Mouse (Mus musculus) lung, embryonic 16.5 days (tissue): Measurements from ENCODE around the gene Adss. TPM values are rescaled to one million over a fixed set of nuclear protein-coding genes. Genes with fewer than 3 reads are reported as not detected.

ENCODE experiments used
- ATAC-seq: fragments of 200-750 bp; cut with Nextera tagmentation; 2 replicates; pipeline ENCODE4 v1.8.0; 2017; ENCODE audit warnings: low read depth, mild to moderate bottlenecking, moderate library complexity
- H3K27ac ChIP-seq: fragments of 300-500 bp; sonication (generic); 2 replicates; pipeline ENCODE4 v1.5.1; 2014; ENCODE audit warnings: mild to moderate bottlenecking, control low read depth, low read length
- H3K27me3 ChIP-seq: fragments of 300-500 bp; sonication (generic); 2 replicates; pipeline ENCODE4 v1.6.1; 2014; ENCODE audit warnings: low read depth, low read length, mixed read lengths; ENCODE audit not compliant: control insufficient read depth, insufficient read depth
- H3K36me3 ChIP-seq: fragments of 300-500 bp; sonication (generic); 2 replicates; pipeline ENCODE4 v1.6.1; 2014; ENCODE audit warnings: low read length; ENCODE audit not compliant: control insufficient read depth, insufficient read depth
- H3K4me1 ChIP-seq: fragments of 300-500 bp; sonication (generic); replicated peaks from 2 replicates; pipeline ENCODE4 v1.6.1; 2014; ENCODE audit warnings: low read length, mixed read lengths; ENCODE audit not compliant: control insufficient read depth, insufficient read depth
- H3K4me2 ChIP-seq: fragments of 300-500 bp; sonication (generic); 2 replicates; pipeline ENCODE4 v1.6.1; 2014; ENCODE audit warnings: low read depth, low read length, control low read depth
- H3K4me3 ChIP-seq: fragments of 300-500 bp; sonication (generic); 2 replicates; pipeline ENCODE4 v1.5.1; 2014; ENCODE audit warnings: mild to moderate bottlenecking, low read length, control low read depth
- H3K9ac ChIP-seq: fragments of 300-500 bp; sonication (generic); 2 replicates; pipeline ENCODE4 v1.6.1; 2014; ENCODE audit warnings: low read length, control low read depth
- H3K9me3 ChIP-seq: fragments of 300-500 bp; sonication (generic); 2 replicates; pipeline ENCODE4 v1.6.1; 2016; ENCODE audit warnings: low read length; ENCODE audit not compliant: control insufficient read depth
- WGBS: fragments of 180-500 bp; shearing (Covaris S2); extraction: QIAGEN DNeasy Blood & Tissue Kit; methylation state at CpG from one replicate; pipeline ENCODE4 v1.1.7; 2014; 5-methylcytosine and 5-hydroxymethylcytosine counted together
- polyA plus RNA-seq: library from polyadenylated mRNA; unstranded; fragments of >200 nt; fragmentation: Nextera tagmentation; extraction: Ambion mirVana; gene quantifications from 2 replicates; pipeline ENCODE4 v1.2.1, GENCODE M21; 2015

Adss gene
- polyA plus RNA-seq, 1 experiment from 2014 or later, result 49.7 TPM

- Histone ChIP-seq H3K27me3 (no peaks in the 10 kb centered on the region), H3K4me3 (no peak overlapping the region), H3K9me3 (no peaks in the 10 kb centered on the region), H3K27ac (no peak overlapping the region), H3K36me3 (peaks cover 21% of the 10 kb centered on the region), H3K9ac (no peak overlapping the region), H3K4me2 (no peak overlapping the region), H3K4me1 (0 out of 2 replicates have a peak, but pooled peaks cover 4% of the 10 kb centered on the region)
- 53% methylated on average over 2 of the region's 2 CpGs for WGBS
- no peak for ATAC-seq
Measured at GRCm38 (mm10) chr1:177777397-177777796, 18.9 kb downstream of the Adss start.

GRCm38 (mm10) chr1:177768931-177769330 is 27.4 kb downstream of the Adss start:
- Histone ChIP-seq H3K27me3 (no peaks in the 10 kb centered on the region), H3K4me1 (no peaks in the 10 kb centered on the region), H3K36me3 (peaks cover 37% of the 10 kb centered on the region), H3K27ac (no peak overlapping the region), H3K9ac (no peak overlapping the region), H3K9me3 (no peaks in the 10 kb centered on the region), H3K4me3 (no peak overlapping the region), H3K4me2 (no peak overlapping the region)
- no peak for ATAC-seq

GRCm38 (mm10) chr1:177757249-177757648 is 39.1 kb downstream of the Adss start:
- H3K4me3 ChIP-seq, result no peak overlapping the region
- 94% methylated on average over 5 of the region's 5 CpGs for WGBS

GRCm38 (mm10) chr1:177753496-177753895 is 42.8 kb downstream of the Adss start:
- ATAC-seq, result no peak
- WGBS, result 48% methylated on average over 1 of the region's 1 CpGs
- Histone ChIP-seq H3K4me2 (no peak overlapping the region), H3K4me3 (no peak overlapping the region), H3K27ac (no peak overlapping the region), H3K9ac (no peak overlapping the region), H3K36me3 (peaks cover 3% of the 10 kb centered on the region), H3K27me3 (no peaks in the 10 kb centered on the region), H3K4me1 (no peaks in the 10 kb centered on the region), H3K9me3 (peaks cover 21% of the 10 kb centered on the region)

More at GRCm38 (mm10) chr1:177757249-177757648, 39.1 kb downstream of the Adss start:
- no peaks in the 10 kb centered on the region for H3K9me3 ChIP-seq
- H3K36me3 ChIP-seq, result peaks cover 6% of the 10 kb centered on the region
- H3K4me2 ChIP-seq, result no peak overlapping the region
- no peak overlapping the region for H3K9ac ChIP-seq
- H3K4me1 ChIP-seq, result no peaks in the 10 kb centered on the region
- no peak overlapping the region for H3K27ac ChIP-seq
- H3K27me3 ChIP-seq, result no peaks in the 10 kb centered on the region
- no peak for ATAC-seq

GRCm38 (mm10) chr1:177747869-177748540 is 48.3 kb downstream of the Adss start:
- ATAC-seq, result no peak
- Histone ChIP-seq H3K4me2 (no peak overlapping the region), H3K9ac (no peak overlapping the region), H3K36me3 (peaks cover 3% of the 10 kb centered on the region), H3K4me3 (no peak overlapping the region), H3K4me1 (no peaks in the 10 kb centered on the region), H3K9me3 (peaks cover 21% of the 10 kb centered on the region), H3K27ac (no peak overlapping the region), H3K27me3 (no peaks in the 10 kb centered on the region)
- 91% methylated on average over 6 of the region's 6 CpGs for WGBS

GRCm38 (mm10) chr1:177744521-177745325 is 51.6 kb downstream of the Adss start:
- Histone ChIP-seq H3K9me3 (peaks cover 7% of the 10 kb centered on the region), H3K4me3 (no peak overlapping the region), H3K4me1 (no peaks in the 10 kb centered on the region), H3K4me2 (no peak overlapping the region), H3K27me3 (no peaks in the 10 kb centered on the region), H3K27ac (no peak overlapping the region), H3K36me3 (no peaks in the 10 kb centered on the region), H3K9ac (no peak overlapping the region)
- no peak for ATAC-seq
- WGBS, result 73% methylated on average over 7 of the region's 7 CpGs

- WGBS, result 67% methylated on average over 1 of the region's 1 CpGs
- no peak for ATAC-seq
- Histone ChIP-seq H3K27me3 (no peaks in the 10 kb centered on the region), H3K9me3 (no peaks in the 10 kb centered on the region), H3K4me1 (no peaks in the 10 kb centered on the region), H3K4me3 (no peak overlapping the region), H3K27ac (no peak overlapping the region), H3K4me2 (no peak overlapping the region), H3K9ac (no peak overlapping the region), H3K36me3 (no peaks in the 10 kb centered on the region)
Measured at GRCm38 (mm10) chr1:177742119-177742518, 54.2 kb downstream of the Adss start.

- WGBS, result 42% methylated on average over 1 of the region's 1 CpGs
Measured at GRCm38 (mm10) chr1:177740707-177741106, 55.6 kb downstream of the Adss start.

GRCm38 (mm10) chr1:177737505-177738105 is 58.7 kb downstream of the Adss start:
- Histone ChIP-seq H3K27ac (no peak overlapping the region), H3K4me2 (no peak overlapping the region), H3K4me3 (no peak overlapping the region), H3K36me3 (no peaks in the 10 kb centered on the region), H3K4me1 (no peaks in the 10 kb centered on the region), H3K27me3 (no peaks in the 10 kb centered on the region), H3K9me3 (no peaks in the 10 kb centered on the region), H3K9ac (no peak overlapping the region)
- no peak for ATAC-seq
- 34% methylated on average over 6 of the region's 6 CpGs for WGBS

More at GRCm38 (mm10) chr1:177740707-177741106, 55.6 kb downstream of the Adss start:
- Histone ChIP-seq H3K4me2 (no peak overlapping the region), H3K9me3 (no peaks in the 10 kb centered on the region), H3K4me1 (no peaks in the 10 kb centered on the region), H3K27me3 (no peaks in the 10 kb centered on the region), H3K9ac (no peak overlapping the region), H3K27ac (no peak overlapping the region), H3K36me3 (no peaks in the 10 kb centered on the region), H3K4me3 (no peak overlapping the region)
- ATAC-seq, result no peak
